In the genomic region with DNA sequence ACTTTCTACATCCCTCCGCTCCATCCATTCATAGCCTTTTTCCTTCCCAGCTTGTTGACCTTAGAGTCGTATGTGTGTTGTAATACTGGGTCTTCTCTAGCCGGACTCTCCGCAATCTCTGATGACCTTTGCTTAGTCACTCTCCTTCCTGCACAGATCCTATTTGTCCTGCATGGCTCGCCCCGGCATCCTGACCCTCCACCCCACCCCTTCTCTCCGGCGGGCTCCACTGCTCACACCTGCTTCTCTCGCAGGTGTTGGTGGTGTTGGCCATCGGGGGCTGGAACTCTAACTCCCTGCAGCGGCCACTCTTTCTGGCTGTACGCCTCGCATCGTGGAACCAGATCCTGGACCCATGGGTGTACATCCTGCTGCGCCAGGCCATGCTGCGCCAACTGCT, we compare ENCODE assay signal across 10 mouse cellular contexts. TPM values are rescaled to one million over a fixed set of nuclear protein-coding genes. Genes with fewer than 3 reads are reported as not detected.
DNase-seq lines count a peak whose midpoint lies in the region; ATAC-seq and TF ChIP-seq lines count a peak whose summit lies in the region.
"Had no signal": no experiment of that assay in that cellular context is flagged by ENCODE, and none has a peak within 500 bp of the region (broad histone marks: within the 10 kb centered on the region; RNA-seq: fewer than 3 reads in every experiment).

No protein-coding gene starts in this region.

- intact Hi-C loops in gastrocnemius, adult 2 months (cut with DNase I): no loop called here

- H3K36me3 ChIP-seq in midbrain, embryonic 10.5 days: peaks cover 58% of the 10 kb centered on the region
- H3K36me3 ChIP-seq in midbrain, embryonic 16.5 days (ENCODE audit: control insufficient read depth, insufficient read depth, low read length): peaks cover 21% of the 10 kb centered on the region
- peaks cover 34% of the 10 kb centered on the region for H3K36me3 ChIP-seq in liver, embryonic 13.5 days

- 75% methylated on average over 16 of the region's 16 CpGs for WGBS in midbrain, embryonic 10.5 days
- 78% methylated on average over 16 of the region's 16 CpGs for WGBS in midbrain, embryonic 16.5 days
- WGBS in liver, embryonic 13.5 days (ENCODE audit: insufficient replicate concordance): 79% methylated on average over 16 of the region's 16 CpGs

- no peak for TF ChIP-seq CTCF in gastrocnemius, adult 2 months (IDR thresholded peaks at IDR 0.05)

- H3K9me3 ChIP-seq in midbrain, embryonic 10.5 days (replicated peaks): no peaks in the 10 kb centered on the region
- no peaks in the 10 kb centered on the region for H3K9me3 ChIP-seq in midbrain, embryonic 16.5 days (replicated peaks; ENCODE audit: control insufficient read depth, low read length, poor library complexity, severe bottlenecking)
- no peaks in the 10 kb centered on the region for H3K9me3 ChIP-seq in liver, embryonic 13.5 days (replicated peaks)

- DNase-seq in gastrocnemius, adult 2 months: peak; percentile 41
- no peak for DNase-seq in gastrocnemius, adult 18-20 months (ENCODE audit: low spot score)
- DNase-seq in midbrain, embryonic 10.5 days (ENCODE audit: low spot score): no peak
- no peak for DNase-seq in liver, embryonic 13.5 days
- DNase-seq in yolk sac, embryonic 10.5 days (ENCODE audit: low spot score): peak; percentile 50
- no peak for DNase-seq in ovary, postnatal 36 days (ENCODE audit: low spot score)
- DNase-seq: cerebellum, adult 9-11 months; kidney, adult 8-10 months had no signal

- H3K27ac ChIP-seq in gastrocnemius, adult 2 months: no peak overlapping the region
- H3K27ac ChIP-seq in midbrain, embryonic 10.5 days (replicated peaks): no peak overlapping the region
- H3K27ac ChIP-seq in midbrain, embryonic 16.5 days (ENCODE audit: low read length): no peak overlapping the region
- no peak overlapping the region for H3K27ac ChIP-seq in liver, embryonic 13.5 days

- no peak overlapping the region; the same call in 1 of the 2 replicates for H3K4me3 ChIP-seq in gastrocnemius, adult 2 months
- peak overlapping the region; percentile 56 for H3K4me3 ChIP-seq in midbrain, embryonic 10.5 days
- no peak overlapping the region for H3K4me3 ChIP-seq in midbrain, embryonic 16.5 days (ENCODE audit: low read depth, low read length)
- H3K4me3 ChIP-seq in liver, embryonic 13.5 days (replicated peaks): no peak overlapping the region

- H3K9ac ChIP-seq in midbrain, embryonic 16.5 days (ENCODE audit: low read depth, low read length): no peak overlapping the region
- H3K9ac ChIP-seq in liver, embryonic 13.5 days: no peak overlapping the region

- peaks cover 22% of the 10 kb centered on the region for H3K27me3 ChIP-seq in midbrain, embryonic 10.5 days (ENCODE audit: low read depth, poor library complexity, severe bottlenecking)
- H3K27me3 ChIP-seq in midbrain, embryonic 16.5 days (ENCODE audit: control insufficient read depth, insufficient read depth, low read depth, low read length): no peaks in the 10 kb centered on the region
- peaks cover 16% of the 10 kb centered on the region; the same call in 1 of the 2 replicates for H3K27me3 ChIP-seq in liver, embryonic 13.5 days

- no peak; the same call in 1 of the 2 replicates for ATAC-seq in midbrain, embryonic 16.5 days
- no peak; the same call in 1 of the 2 replicates for ATAC-seq in liver, embryonic 13.5 days (ENCODE audit: low read depth)
- no peak for ATAC-seq in inflammation-experienced regulatory T-cells, adult 6 months

- H3K4me1 ChIP-seq in midbrain, embryonic 10.5 days: peaks cover 37% of the 10 kb centered on the region
- peaks cover 12% of the 10 kb centered on the region for H3K4me1 ChIP-seq in midbrain, embryonic 16.5 days (ENCODE audit: control insufficient read depth, insufficient read depth, low read length)
- H3K4me1 ChIP-seq in liver, embryonic 13.5 days (replicated peaks): peaks cover 28% of the 10 kb centered on the region

- no peak overlapping the region for H3K4me2 ChIP-seq in midbrain, embryonic 16.5 days (ENCODE audit: low read length)
- H3K4me2 ChIP-seq in liver, embryonic 13.5 days: peak overlapping the region; percentile 63

RNA-seq across cellular contexts. Expression of gene Ptger1, which starts 2.5 kb away (rescaled TPM):
- under 1 TPM; 0.08 to 0.39 TPM for total RNA-seq in gastrocnemius, adult 2 months (2021)
- under 1 TPM in 1 of 2 experiments, not detected in 1; 0.09 TPM for total RNA-seq in gastrocnemius, adult 18-20 months (2021)
- polyA plus RNA-seq in midbrain, embryonic 10.5 days (2016; fragmentation: Nextera tagmentation; extraction: Ambion mirVana): 0.29 and 0.38 TPM in 2 replicates
- 0.97 and 1.1 TPM in 2 replicates for polyA plus RNA-seq in midbrain, embryonic 16.5 days (2015; fragmentation: Nextera tagmentation; extraction: Ambion mirVana)
- 0.06 and 0.32 TPM in 2 replicates for polyA plus RNA-seq in liver, embryonic 13.5 days (2015; fragmentation: Nextera tagmentation; extraction: Ambion mirVana)
- polyA plus RNA-seq in inflammation-experienced regulatory T-cells, adult 6 months (2017; shearing (Covaris generic)): 1 to 10 TPM in 2 of 3 experiments, under 1 TPM in 1; 0.60 to 1.2 (median 1.1) TPM

RNA-seq across cellular contexts. Expression of gene Gipc1, which starts 16.5 kb away (rescaled TPM):
- total RNA-seq in gastrocnemius, adult 2 months (2021): 10 to 100 TPM; 17.8 to 20.3 TPM
- 10 to 100 TPM; 16.6 to 16.9 TPM for total RNA-seq in gastrocnemius, adult 18-20 months (2021)
- polyA plus RNA-seq in midbrain, embryonic 10.5 days (2016; fragmentation: Nextera tagmentation; extraction: Ambion mirVana): 233 and 242 TPM in 2 replicates
- polyA plus RNA-seq in midbrain, embryonic 16.5 days (2015; fragmentation: Nextera tagmentation; extraction: Ambion mirVana): 126 and 132 TPM in 2 replicates
- polyA plus RNA-seq in liver, embryonic 13.5 days (2015; fragmentation: Nextera tagmentation; extraction: Ambion mirVana): 61.3 and 64.3 TPM in 2 replicates
- 10 to 100 TPM; 14.4 to 18.1 (median 14.7) TPM for polyA plus RNA-seq in inflammation-experienced regulatory T-cells, adult 6 months (2017; shearing (Covaris generic))

RNA-seq across cellular contexts. Expression of gene Pkn1, which starts 30.0 kb away (rescaled TPM):
- 10 to 100 TPM; 25.8 to 29.9 TPM for total RNA-seq in gastrocnemius, adult 2 months (2021)
- total RNA-seq in gastrocnemius, adult 18-20 months (2021): 10 to 100 TPM; 23.0 to 24.3 TPM
- 22.8 and 27.0 TPM in 2 replicates for polyA plus RNA-seq in midbrain, embryonic 10.5 days (2016; fragmentation: Nextera tagmentation; extraction: Ambion mirVana)
- polyA plus RNA-seq in midbrain, embryonic 16.5 days (2015; fragmentation: Nextera tagmentation; extraction: Ambion mirVana): 27.4 and 28.7 TPM in 2 replicates
- 11.5 and 11.8 TPM in 2 replicates for polyA plus RNA-seq in liver, embryonic 13.5 days (2015; fragmentation: Nextera tagmentation; extraction: Ambion mirVana)
- 10 to 100 TPM; 20.3 to 27.7 (median 24.6) TPM for polyA plus RNA-seq in inflammation-experienced regulatory T-cells, adult 6 months (2017; shearing (Covaris generic))

RNA-seq across cellular contexts. Expression of gene Ddx39, which starts 46.0 kb away (rescaled TPM):
- 10 to 100 TPM; 11.2 to 13.1 TPM for total RNA-seq in gastrocnemius, adult 2 months (2021)
- 10 to 100 TPM; 10.0 to 11.1 TPM for total RNA-seq in gastrocnemius, adult 18-20 months (2021)
- polyA plus RNA-seq in midbrain, embryonic 10.5 days (2016; fragmentation: Nextera tagmentation; extraction: Ambion mirVana): 314 and 357 TPM in 2 replicates
- polyA plus RNA-seq in midbrain, embryonic 16.5 days (2015; fragmentation: Nextera tagmentation; extraction: Ambion mirVana): 92.4 and 105 TPM in 2 replicates
- polyA plus RNA-seq in liver, embryonic 13.5 days (2015; fragmentation: Nextera tagmentation; extraction: Ambion mirVana): 291 and 294 TPM in 2 replicates
- polyA plus RNA-seq in inflammation-experienced regulatory T-cells, adult 6 months (2017; shearing (Covaris generic)): 100 to 1,000 TPM; 166 to 211 (median 167) TPM

Comparison
In these comparisons a context has a peak if more than half of its experiments do, and no peak if none do; other contexts are left out.
1. DNase-seq: peak in gastrocnemius, adult 2 months (single experiment) and yolk sac, embryonic 10.5 days (single experiment); none in gastrocnemius, adult 18-20 months (single experiment), midbrain, embryonic 10.5 days (single experiment), liver, embryonic 13.5 days (single experiment) and ovary, postnatal 36 days (single experiment).